Mouse (Mus musculus) myocyte (in vitro differentiated cells): ENCODE data around the gene Rcor2.

Experiments
- CEBPB ChIP-seq: IDR thresholded peaks from 2 replicates; pipeline ENCODE4 v1.6.1; 2011; ENCODE audit warnings: mild to moderate bottlenecking, moderate library complexity; ENCODE audit not compliant: poor library complexity, insufficient read depth, severe bottlenecking
- E2F4 ChIP-seq: IDR thresholded peaks from one replicate; pipeline ENCODE4 v1.6.1; 2011; ENCODE audit warnings: mild to moderate bottlenecking, control low read depth, moderate library complexity; ENCODE audit not compliant: insufficient read depth
- MAX ChIP-seq: IDR thresholded peaks from one replicate; pipeline ENCODE4 v1.6.1; 2011; ENCODE audit warnings: low read depth, mild to moderate bottlenecking, control low read depth
- MYOD1 ChIP-seq, 3 experiments: IDR thresholded peaks; one replicate each; pipeline ENCODE4 v1.6.1; 2011; ENCODE audit warnings: control low read depth in 2 of 3, low read depth in 2 of 3, mild to moderate bottlenecking in 2 of 3, moderate library complexity in 1 of 3; ENCODE audit not compliant: insufficient read length in 2 of 3, control insufficient read depth in 1 of 3
- POLR2A ChIP-seq: IDR thresholded peaks from one replicate; pipeline ENCODE4 v1.6.1; 2011; ENCODE audit warnings: low read depth, mild to moderate bottlenecking, control low read depth, moderate library complexity; ENCODE audit not compliant: insufficient read length
- POLR2AphosphoS2 ChIP-seq: IDR thresholded peaks from one replicate; pipeline ENCODE4 v1.6.1; 2011; ENCODE audit warnings: low read depth, control low read depth; ENCODE audit not compliant: insufficient read length
- SRF ChIP-seq: IDR thresholded peaks from one replicate; pipeline ENCODE4 v1.6.1; 2011; ENCODE audit warnings: low read depth; ENCODE audit not compliant: control insufficient read depth, insufficient read length
- TCF12 ChIP-seq: IDR thresholded peaks from one replicate; pipeline ENCODE4 v1.6.1; 2011; ENCODE audit warnings: mild to moderate bottlenecking, control low read depth; ENCODE audit not compliant: poor library complexity, insufficient read depth, severe bottlenecking
- TCF3 ChIP-seq: IDR thresholded peaks from one replicate; pipeline ENCODE4 v1.6.1; 2011; ENCODE audit warnings: low read depth, control low read depth; ENCODE audit not compliant: insufficient read length
- USF1 ChIP-seq: IDR thresholded peaks from one replicate; pipeline ENCODE4 v1.6.1; 2011; ENCODE audit warnings: low read depth, mild to moderate bottlenecking, control low read depth, moderate library complexity

DNA sequence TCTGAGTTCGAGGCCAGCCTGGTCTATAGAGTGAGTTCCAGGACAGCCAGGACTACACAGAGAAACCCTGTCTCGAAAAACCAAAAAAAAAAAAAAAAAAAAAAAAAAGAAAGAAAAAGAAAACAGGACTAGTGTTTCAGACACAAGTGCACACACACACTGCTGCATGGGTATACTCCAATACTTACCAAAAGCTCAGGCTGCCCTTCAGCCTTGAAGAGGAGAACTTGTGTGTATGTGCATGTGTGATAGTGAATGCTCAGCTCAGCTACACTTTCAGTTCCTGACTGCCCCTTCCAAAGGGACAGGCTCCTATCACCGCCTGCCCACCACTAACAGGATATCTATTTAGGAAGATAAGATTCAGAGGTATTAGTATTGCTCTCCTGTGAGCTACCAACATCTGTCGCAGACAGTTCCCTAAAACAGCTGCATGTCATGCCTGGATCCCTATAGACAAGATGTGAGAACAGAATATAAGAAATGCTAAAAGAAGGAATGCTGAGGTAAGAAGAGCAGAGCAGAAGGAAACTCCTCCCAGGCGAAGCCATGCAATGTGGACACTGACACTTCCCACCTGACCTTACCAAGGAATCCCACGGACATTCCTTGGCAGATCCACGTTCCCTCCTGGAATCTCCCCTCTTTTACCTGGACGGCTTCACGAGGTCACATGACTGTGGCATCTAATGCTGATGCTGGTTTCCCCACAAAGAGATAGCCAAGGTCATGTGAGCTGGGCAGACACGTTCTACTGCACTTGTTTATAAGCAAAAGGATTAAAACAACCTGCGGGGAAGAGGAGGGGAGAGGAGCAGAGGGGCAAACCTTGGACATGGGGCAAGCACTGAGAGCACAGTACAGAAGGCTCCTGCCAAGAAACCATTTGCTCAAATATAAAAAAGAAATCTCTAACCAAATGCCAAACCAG lies 38.5 kb downstream of the Rcor2 start:
- TF ChIP-seq POLR2AphosphoS2 (no peak), E2F4 (no peak), POLR2A (no peak), USF1 (no peak), MAX (no peak), TCF12 (no peak), TCF3 (no peak), CEBPB (no peak), MYOD1 (IDR thresholded peaks at IDR 0.05; ENCODE audit: control insufficient read depth in 1 of 3, insufficient read length in 2 of 3, low read depth in 2 of 3) (no peak), SRF (no peak)
